9 mouse cellular contexts compared by ENCODE assay signal in the genomic region with DNA sequence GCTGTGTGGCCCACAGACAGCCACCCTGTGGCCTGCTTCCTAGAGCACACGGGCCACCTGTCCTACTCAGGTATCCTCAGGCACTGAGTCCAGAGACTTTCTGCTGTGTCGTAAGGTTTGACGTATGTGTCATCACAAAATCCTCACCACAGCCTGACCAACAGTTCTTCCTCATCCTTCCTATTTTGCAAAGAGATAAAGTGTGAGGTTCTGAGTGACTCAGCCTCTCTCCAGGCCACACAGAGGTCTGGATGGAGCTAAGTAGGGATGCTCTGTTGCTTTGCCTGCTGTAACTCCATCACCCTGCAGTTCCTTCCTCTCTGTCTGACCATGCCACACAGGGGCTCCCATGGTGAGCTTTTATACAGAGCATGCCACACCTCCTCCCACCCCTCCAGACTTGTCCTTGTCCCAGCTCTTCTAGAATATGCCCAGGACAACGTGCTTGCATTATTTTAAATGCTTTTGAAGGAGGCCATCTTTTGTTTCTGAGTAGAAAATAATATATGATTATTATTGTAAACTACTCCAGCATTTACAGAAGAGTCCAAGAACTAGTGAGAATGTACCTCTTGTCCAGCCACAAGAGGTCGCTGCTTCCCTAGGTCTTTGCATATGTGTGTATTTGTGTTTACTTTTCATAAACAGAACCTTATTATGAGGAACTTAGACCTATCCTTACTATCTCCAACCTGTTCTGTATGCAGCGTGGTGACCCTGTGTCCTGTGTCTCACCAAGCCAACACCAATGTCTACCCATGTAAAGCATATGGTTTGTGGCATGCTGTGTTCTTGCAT. TPM values are rescaled to one million over a fixed set of nuclear protein-coding genes. Genes with fewer than 3 reads are reported as not detected.
DNase-seq lines count a peak whose midpoint lies in the region; ATAC-seq and TF ChIP-seq lines count a peak whose summit lies in the region.
"Had no signal": no experiment of that assay in that cellular context is flagged by ENCODE, and none has a peak within 500 bp of the region (broad histone marks: within the 10 kb centered on the region; RNA-seq: fewer than 3 reads in every experiment).

No protein-coding gene starts in this region.

- WGBS in liver, embryonic 14.5 days (ENCODE audit: insufficient replicate concordance) = 24% methylated on average over 6 of the region's 6 CpGs

- ATAC-seq in liver, embryonic 14.5 days (ENCODE audit: insufficient read depth) = no peak; the same call in 1 of the 2 replicates
- no peak for ATAC-seq in inflammation-experienced regulatory T-cells, adult 6 months

- TF ChIP-seq EP300 in MEL (IDR thresholded peaks at IDR 0.05; ENCODE audit: low read depth in 1 of 2, low read length in 2 of 2) = peak in 1 of 2 experiments; percentile 56; a peak in 2 of 4 replicates
- TF ChIP-seq EP300 in liver, embryonic 14.5 days (IDR thresholded peaks at IDR 0.05; ENCODE audit: low read depth) = no peak

- H3K4me3 ChIP-seq in left cerebral cortex, adult 2 months = no peak overlapping the region
- H3K4me3 ChIP-seq in MEL (ENCODE audit: control insufficient read depth in 1 of 2, insufficient read depth in 1 of 2, low read depth in 2 of 2, low read length in 2 of 2) = no peak overlapping the region
- H3K4me3 ChIP-seq in liver, embryonic 14.5 days (ENCODE audit: insufficient read depth in 1 of 2, low read depth in 2 of 2, low read length in 2 of 2) = no peak overlapping the region
- H3K4me3 ChIP-seq: liver, embryonic 13.5 days had no signal

- TF ChIP-seq CTCF in left cerebral cortex, adult 2 months (IDR thresholded peaks at IDR 0.05) = peak; percentile 58
- peak; percentile 42 to 86 (median 79) for TF ChIP-seq CTCF in MEL (IDR thresholded peaks at IDR 0.05 in 2 of 3, conservative IDR thresholded peaks at IDR 0.05 in 1 of 3; ENCODE audit: control insufficient read depth in 1 of 3, insufficient read depth in 1 of 3, low read depth in 2 of 3, low read length in 3 of 3, poor library complexity in 1 of 3, severe bottlenecking in 1 of 3)
- peak; percentile 63 for TF ChIP-seq CTCF in liver, embryonic 14.5 days (IDR thresholded peaks at IDR 0.05; ENCODE audit: low read depth)

- H3K27me3 ChIP-seq in MEL (ENCODE audit: control insufficient read depth in 1 of 2, insufficient read depth in 2 of 2, low read length in 2 of 2) = no peaks in the 10 kb centered on the region
- no peaks in the 10 kb centered on the region for H3K27me3 ChIP-seq in liver, embryonic 14.5 days (ENCODE audit: control insufficient read depth, insufficient read depth, low read length)
- H3K27me3 ChIP-seq: liver, embryonic 13.5 days had no signal

- no peaks in the 10 kb centered on the region for H3K9me3 ChIP-seq in MEL (replicated peaks; ENCODE audit: insufficient read depth, low read length)
- H3K9me3 ChIP-seq in liver, embryonic 14.5 days (ENCODE audit: control insufficient read depth, low read length) = no peaks in the 10 kb centered on the region
- H3K9me3 ChIP-seq: liver, embryonic 13.5 days had no signal

- peak; percentile 91 for TF ChIP-seq RAD21 in MEL (IDR thresholded peaks at IDR 0.05; ENCODE audit: low read depth, low read length)

- DNase-seq in adrenal gland, postnatal 25 days = peak; percentile 30
- DNase-seq in adrenal gland, adult 8-10 months = no peak
- DNase-seq in left cerebral cortex, adult 2 months (ENCODE audit: extremely low spot score in 1 of 2, low spot score in 2 of 2) = no peak
- no peak for DNase-seq in left cerebral cortex, adult 9 months (ENCODE audit: low spot score in 2 of 2)
- peak; percentile 84 for DNase-seq in MEL (ENCODE audit: low read depth, low spot score)
- DNase-seq in liver, embryonic 14.5 days (ENCODE audit: low read depth in 3 of 3, low spot score in 3 of 3) = peak; percentile 12 to 26 (median 14)
- DNase-seq in cerebellum, adult 9-11 months = no peak
- DNase-seq: liver, embryonic 13.5 days had no signal

- H3K36me3 ChIP-seq in MEL (ENCODE audit: control insufficient read depth in 1 of 2, insufficient read depth in 2 of 2, low read length in 2 of 2) = peaks cover 0 to 2% of the 10 kb centered on the region in 2 experiments; a peak in 1 of 4 replicates
- no peaks in the 10 kb centered on the region for H3K36me3 ChIP-seq in liver, embryonic 14.5 days (replicated peaks; ENCODE audit: control insufficient read depth, insufficient read depth, low read depth)

- no peak overlapping the region for H3K4me2 ChIP-seq in liver, embryonic 14.5 days (ENCODE audit: low read depth)
- H3K4me2 ChIP-seq: liver, embryonic 13.5 days had no signal

- TF ChIP-seq POLR2A in MEL (IDR thresholded peaks at IDR 0.05; ENCODE audit: control insufficient read depth in 1 of 2, insufficient read depth in 1 of 2, low read depth in 1 of 2, low read length in 2 of 2, poor library complexity in 1 of 2) = no peak

- intact Hi-C loops in left cerebral cortex, adult 2 months (cut with DNase I) = loop anchor here (5.0 kb wide), 1 partner anchor 405 kb away; no protein-coding TSS in a partner anchor

- no peaks in the 10 kb centered on the region for H3K79me2 ChIP-seq in MEL (ENCODE audit: control insufficient read depth, insufficient read depth, low read length, poor library complexity)

- H3K27ac ChIP-seq in left cerebral cortex, adult 2 months = no peak overlapping the region
- peak overlapping the region; percentile 0; the same call in 1 of the 2 replicates for H3K27ac ChIP-seq in MEL (ENCODE audit: control insufficient read depth, low read depth, low read length)
- no peak overlapping the region for H3K27ac ChIP-seq in liver, embryonic 14.5 days
- H3K27ac ChIP-seq: liver, embryonic 13.5 days had no signal

- no peak overlapping the region for H3K9ac ChIP-seq in MEL (ENCODE audit: control insufficient read depth, low read depth, low read length, poor library complexity, severe bottlenecking)
- no peak overlapping the region for H3K9ac ChIP-seq in liver, embryonic 14.5 days (replicated peaks)
- H3K9ac ChIP-seq: liver, embryonic 13.5 days had no signal

- H3K4me1 ChIP-seq in MEL (ENCODE audit: control insufficient read depth in 1 of 2, insufficient read depth in 2 of 2, low read length in 2 of 2) = peaks cover 0 to 20% of the 10 kb centered on the region in 2 experiments; a peak in 2 of 4 replicates
- H3K4me1 ChIP-seq in liver, embryonic 14.5 days (replicated peaks; ENCODE audit: control insufficient read depth in 2 of 2, insufficient read depth in 2 of 2, low read length in 1 of 2) = no peaks in the 10 kb centered on the region

TF ChIP-seq in MEL, 35 proteins besides CTCF, POLR2A, EP300 and RAD21:
- TF ChIP-seq ZC3H11A (IDR thresholded peaks at IDR 0.05; ENCODE audit: low read depth, low read length) (peak; percentile 84), SMC3 (IDR thresholded peaks at IDR 0.05; ENCODE audit: low read depth, low read length) (peak; percentile 81), GATA1 (IDR thresholded peaks at IDR 0.05; ENCODE audit: low read depth, low read length) (peak; percentile 44; the same call in 1 of the 2 replicates), SIN3A (IDR thresholded peaks at IDR 0.05; ENCODE audit: low read length) (peak; percentile 48; the same call in 1 of the 2 replicates), MXI1 (IDR thresholded peaks at IDR 0.05; ENCODE audit: low read depth, low read length) (0 out of 2 replicates have a peak, but pooled peaks have one; percentile 34), BHLHE40 (IDR thresholded peaks at IDR 0.05; ENCODE audit: borderline replicate concordance, low read depth, low read length) (0 out of 2 replicates have a peak, but pooled peaks have one; percentile 18), POLR2AphosphoS2 (IDR thresholded peaks at IDR 0.05; ENCODE audit: low read length) (no peak), POLR2AphosphoS5 (IDR thresholded peaks at IDR 0.05; ENCODE audit: borderline replicate concordance, low read depth, low read length) (no peak), USF1 (IDR thresholded peaks at IDR 0.05; ENCODE audit: low read depth, low read length) (no peak), TBP (IDR thresholded peaks at IDR 0.05; ENCODE audit: low read depth, low read length) (0 out of 2 replicates have a peak, but pooled peaks have one; percentile 33), MYC (IDR thresholded peaks at IDR 0.05; ENCODE audit: low read depth, low read length) (peak; percentile 51; the same call in 1 of the 2 replicates), KAT2A (conservative IDR thresholded peaks at IDR 0.05; ENCODE audit: low read depth, low read length) (no peak), ZNF384 (IDR thresholded peaks at IDR 0.05; ENCODE audit: low read depth, low read length) (no peak), ETS1 (IDR thresholded peaks at IDR 0.05; ENCODE audit: low read depth, low read length) (peak; percentile 32; the same call in 1 of the 2 replicates)

RNA-seq across cellular contexts. Expression of gene Alox5, which starts 43.3 kb away (rescaled TPM):
- 0.97 and 1.5 TPM in 2 replicates for total RNA-seq in adrenal gland, postnatal 25 days (2021)
- total RNA-seq in adrenal gland, adult 8-10 months (2022) = 1 to 10 TPM; 1.7 to 4.4 (median 1.9) TPM
- total RNA-seq in left cerebral cortex, adult 2 months (2021) = 1 to 10 TPM; 1.7 to 2.6 TPM
- total RNA-seq in MEL (2012; rRNA removed) = 1.1 and 1.6 TPM in 2 replicates
- 1 to 10 TPM in 1 of 2 experiments, not detected in 1; 5.7 TPM for polyA plus RNA-seq in MEL (2012; ENCODE audit: insufficient read depth in 1 of 2, insufficient read length in 2 of 2, low read depth in 1 of 2, low replicate concordance in 2 of 2, missing spikeins in 1 of 2)
- 0.81 and 1.6 TPM in 2 replicates for polyA plus RNA-seq in liver, embryonic 14.5 days (2012; rRNA removed)
- polyA plus RNA-seq in liver, embryonic 14.5 days (2014; fragmentation: Nextera tagmentation; extraction: Ambion mirVana) = 1.8 and 2.4 TPM in 2 replicates
- polyA plus RNA-seq in inflammation-experienced regulatory T-cells, adult 6 months (2017; shearing (Covaris generic)) = not detected

Comparison
In these comparisons a context has a peak if more than half of its experiments do, and no peak if none do; other contexts are left out.
1. DNase-seq: peak in adrenal gland, postnatal 25 days (single experiment), MEL (single experiment) and liver, embryonic 14.5 days (3 of 3); none in adrenal gland, adult 8-10 months (single experiment), left cerebral cortex, adult 2 months (0 of 2), left cerebral cortex, adult 9 months (0 of 2) and cerebellum, adult 9-11 months (single experiment).
2. Peak in every context shown above with its lines, with median percentiles within 50 percentile points of each other: CTCF ChIP-seq.